8 mouse cellular contexts compared by ENCODE assay signal in genomic region chr5:32785313-32785915, GRCm38 (mm10). TPM values are rescaled to one million over a fixed set of nuclear protein-coding genes. Genes with fewer than 3 reads are reported as not detected.
DNase-seq lines count a peak whose midpoint lies in the region; ATAC-seq and TF ChIP-seq lines count a peak whose summit lies in the region.

Pisd (minus strand) TSS chr5:32785646.

- peak within 1 kb of the TSS; percentile 80 for H3K27ac ChIP-seq in hindbrain, embryonic 10.5 days
- H3K27ac ChIP-seq in lung, postnatal 0 days (ENCODE audit: low read length): peak within 1 kb of the TSS; percentile 38; the same call in 1 of the 2 replicates

- peak within 1 kb of the TSS; percentile 86 for H3K4me2 ChIP-seq in lung, postnatal 0 days (replicated peaks; ENCODE audit: low read depth, low read length)

- ATAC-seq in frontal cortex, adult (ENCODE audit: low TSS enrichment): peak; percentile 97
- peak; percentile 100 for ATAC-seq in lung, postnatal 0 days

- peaks cover 39% of the 10 kb centered on the region for H3K36me3 ChIP-seq in hindbrain, embryonic 10.5 days
- no peaks in the 10 kb centered on the region for H3K36me3 ChIP-seq in lung, postnatal 0 days (ENCODE audit: insufficient read depth, low read length)

- no peak for TF ChIP-seq EP300 in lung, postnatal 0 days (IDR thresholded peaks at IDR 0.05)

- H3K27me3 ChIP-seq in hindbrain, embryonic 10.5 days (ENCODE audit: insufficient read depth, poor library complexity, severe bottlenecking): no peaks in the 10 kb centered on the region
- H3K27me3 ChIP-seq in lung, postnatal 0 days (replicated peaks; ENCODE audit: insufficient read depth, low read length): no peaks in the 10 kb centered on the region

- DNase-seq in MN1 (ENCODE audit: low spot score): peak; percentile 97
- peak; percentile 96 for DNase-seq in cerebellum, adult 9-10 months
- peak; percentile 92 for DNase-seq in hindbrain, embryonic 10.5 days (ENCODE audit: low spot score)
- peak; percentile 96 for DNase-seq in layer of hippocampus, adult 9-11 months
- DNase-seq in lung, postnatal 0 days (ENCODE audit: low spot score): peak; percentile 97
- peak; percentile 87 for DNase-seq in ovary, postnatal 14 days (ENCODE audit: low spot score)
- peak; percentile 96 for DNase-seq in thymus, postnatal 14 days

- H3K4me3 ChIP-seq in hindbrain, embryonic 10.5 days: peak within 1 kb of the TSS; percentile 70
- peak within 1 kb of the TSS; percentile 87 for H3K4me3 ChIP-seq in lung, postnatal 0 days (ENCODE audit: low read depth, low read length)

- whole genome bisulfite sequencing in hindbrain, embryonic 10.5 days: under 1% methylated on average over 52 of the region's 52 CpGs
- under 1% methylated on average over 52 of the region's 52 CpGs for WGBS in lung, postnatal 0 days

- no peaks in the 10 kb centered on the region for H3K9me3 ChIP-seq in hindbrain, embryonic 10.5 days
- H3K9me3 ChIP-seq in lung, postnatal 0 days (ENCODE audit: low read length): no peaks in the 10 kb centered on the region

- peak; percentile 61 for TF ChIP-seq CTCF in lung, postnatal 0 days (IDR thresholded peaks at IDR 0.05)

- H3K4me1 ChIP-seq in hindbrain, embryonic 10.5 days (replicated peaks): peaks cover 5% of the 10 kb centered on the region
- H3K4me1 ChIP-seq in lung, postnatal 0 days (ENCODE audit: insufficient read depth, low read depth, low read length): peaks cover 3% of the 10 kb centered on the region; the same call in 1 of the 2 replicates

- peak within 1 kb of the TSS; percentile 46 for H3K9ac ChIP-seq in lung, postnatal 0 days (replicated peaks; ENCODE audit: low read depth)

RNA-seq across cellular contexts. Expression of gene Pisd, which starts in this region (rescaled TPM):
- 79.6 and 88.3 TPM in 2 replicates for polyA plus RNA-seq in hindbrain, embryonic 10.5 days (2016; fragmentation: Nextera tagmentation; extraction: Ambion mirVana)
- polyA plus RNA-seq in lung, postnatal 0 days (2015; fragmentation: Nextera tagmentation; extraction: Ambion mirVana): 67.0 and 72.7 TPM in 2 replicates

Comparison
In these comparisons a context has a peak if more than half of its experiments do, and no peak if none do; other contexts are left out.
1. Peak in every context shown above with its lines: DNase-seq, ATAC-seq, H3K4me3 ChIP-seq and H3K27ac ChIP-seq.